Mouse (Mus musculus): ENCODE results near the gene Ssbp3. TPM values are rescaled to one million over a fixed set of nuclear protein-coding genes. Genes with fewer than 3 reads are reported as not detected.

Gene Ssbp3
- polyA plus RNA-seq, 1 experiment from 2014 or later = 134 TPM

GRCm38 (mm10) chr4:107098375-107098774 lies 187.9 kb downstream of the Ssbp3 start:
- 0 out of 2 replicates have a peak, but pooled peaks cover 5% of the 10 kb centered on the region for H3K27me3 ChIP-seq (ENCODE audit: poor library complexity, severe bottlenecking)
- no peaks in the 10 kb centered on the region for H3K9me3 ChIP-seq
- peaks cover 66% of the 10 kb centered on the region for H3K4me1 ChIP-seq
- WGBS = 76% methylated on average over 10 of the region's 10 CpGs
- no peak for DNase-seq (ENCODE audit: extremely low spot score, low spot score)
- no peaks in the 10 kb centered on the region for H3K36me3 ChIP-seq (replicated peaks)
- H3K27ac ChIP-seq = no peak overlapping the region
- no peak overlapping the region for H3K4me3 ChIP-seq

GRCm38 (mm10) chr4:107098791-107099525 lies 188.5 kb downstream of the Ssbp3 start:
- Histone ChIP-seq H3K36me3 (replicated peaks) (no peaks in the 10 kb centered on the region), H3K4me3 (no peak overlapping the region), H3K4me1 (peaks cover 61% of the 10 kb centered on the region), H3K9me3 (no peaks in the 10 kb centered on the region), H3K27ac (peak overlapping the region; percentile 37), H3K27me3 (ENCODE audit: poor library complexity, severe bottlenecking) (0 out of 2 replicates have a peak, but pooled peaks cover 5% of the 10 kb centered on the region)
- DNase-seq (ENCODE audit: extremely low spot score, low spot score) = no peak
- 86% methylated on average over 17 of the region's 17 CpGs for WGBS

Other genes with a start within 250 kb of the Ssbp3 start
- 105 and 114 TPM in 2 replicates for gene Ttc4, start 231.8 kb upstream of the Ssbp3 start, polyA plus RNA-seq (2016; fragmentation: Nextera tagmentation; extraction: Ambion mirVana)
- 0.06 and 0.12 TPM in 2 replicates for gene Mroh7, start 179.8 kb upstream of the Ssbp3 start, polyA plus RNA-seq (2016; fragmentation: Nextera tagmentation; extraction: Ambion mirVana)
- gene Fam151a, start 176.8 kb upstream of the Ssbp3 start, polyA plus RNA-seq (2016; fragmentation: Nextera tagmentation; extraction: Ambion mirVana) = 0.09 TPM in 1 of 2 replicates, not detected in the other
- gene Acot11, start 105.7 kb upstream of the Ssbp3 start, polyA plus RNA-seq (2016; fragmentation: Nextera tagmentation; extraction: Ambion mirVana) = 1.9 and 2.1 TPM in 2 replicates
- 131 and 132 TPM in 2 replicates for gene Mrpl37, start 156.2 kb downstream of the Ssbp3 start, polyA plus RNA-seq (2016; fragmentation: Nextera tagmentation; extraction: Ambion mirVana)
- gene Cyb5rl, start 156.3 kb downstream of the Ssbp3 start, polyA plus RNA-seq (2016; fragmentation: Nextera tagmentation; extraction: Ambion mirVana) = 8.9 and 11.3 TPM in 2 replicates
- 0.06 TPM in 1 of 2 replicates, not detected in the other for gene Cdcp2, start 186.2 kb downstream of the Ssbp3 start, polyA plus RNA-seq (2016; fragmentation: Nextera tagmentation; extraction: Ambion mirVana)